Mouse (Mus musculus): ENCODE measurements around the gene Gm15448. TPM values are rescaled to one million over a fixed set of nuclear protein-coding genes. Genes with fewer than 3 reads are reported as not detected.

Gm15448 gene
- polyA plus RNA-seq, 1 experiment from 2014 or later = not detected

Other genes starting within 250 kb of the Gm15448 start
- 0.12 TPM in 1 of 2 replicates, not detected in the other for gene Oscar, start 209.5 kb downstream of the Gm15448 start, polyA plus RNA-seq (2015; fragmentation: Nextera tagmentation; extraction: Ambion mirVana)
- 385 and 415 TPM in 2 replicates for gene Ndufa3, start 208.3 kb downstream of the Gm15448 start, polyA plus RNA-seq (2015; fragmentation: Nextera tagmentation; extraction: Ambion mirVana)
- 8.8 and 9.8 TPM in 2 replicates for gene Tfpt, start 195.8 kb downstream of the Gm15448 start, polyA plus RNA-seq (2015; fragmentation: Nextera tagmentation; extraction: Ambion mirVana)
- gene Prpf31, start 195.7 kb downstream of the Gm15448 start, polyA plus RNA-seq (2015; fragmentation: Nextera tagmentation; extraction: Ambion mirVana) = 20.8 and 24.9 TPM in 2 replicates
- 12.9 and 13.7 TPM in 2 replicates for gene Cnot3, start 180.4 kb downstream of the Gm15448 start, polyA plus RNA-seq (2015; fragmentation: Nextera tagmentation; extraction: Ambion mirVana)
- 7.0 and 7.8 TPM in 2 replicates for gene Leng1, start 159.8 kb downstream of the Gm15448 start, polyA plus RNA-seq (2015; fragmentation: Nextera tagmentation; extraction: Ambion mirVana)
- gene Tmc4, start 148.1 kb downstream of the Gm15448 start, polyA plus RNA-seq (2015; fragmentation: Nextera tagmentation; extraction: Ambion mirVana) = 4.7 and 5.0 TPM in 2 replicates
- 46.1 and 50.9 TPM in 2 replicates for gene Tsen34, start 132.8 kb downstream of the Gm15448 start, polyA plus RNA-seq (2015; fragmentation: Nextera tagmentation; extraction: Ambion mirVana)
- 14.8 and 16.1 TPM in 2 replicates for gene Mboat7, start 132.2 kb downstream of the Gm15448 start, polyA plus RNA-seq (2015; fragmentation: Nextera tagmentation; extraction: Ambion mirVana)
- 859 and 872 TPM in 2 replicates for gene Rps9, start 121.7 kb downstream of the Gm15448 start, polyA plus RNA-seq (2015; fragmentation: Nextera tagmentation; extraction: Ambion mirVana)
- gene Pirb, start 105.3 kb downstream of the Gm15448 start, polyA plus RNA-seq (2015; fragmentation: Nextera tagmentation; extraction: Ambion mirVana) = 5.6 and 7.0 TPM in 2 replicates
- gene Pira2, start 19.4 kb upstream of the Gm15448 start, polyA plus RNA-seq (2015; fragmentation: Nextera tagmentation; extraction: Ambion mirVana) = 2.0 and 2.8 TPM in 2 replicates
- gene Gm14548, start 72.4 kb upstream of the Gm15448 start, polyA plus RNA-seq (2015; fragmentation: Nextera tagmentation; extraction: Ambion mirVana) = 1.4 and 1.6 TPM in 2 replicates
- gene Lilra6, start 89.8 kb upstream of the Gm15448 start, polyA plus RNA-seq (2015; fragmentation: Nextera tagmentation; extraction: Ambion mirVana) = 0.73 and 1.2 TPM in 2 replicates
- 5.0 and 5.3 TPM in 2 replicates for gene Lair1, start 237.5 kb upstream of the Gm15448 start, polyA plus RNA-seq (2015; fragmentation: Nextera tagmentation; extraction: Ambion mirVana)

Measured in liver, postnatal 0 days (tissue).